Mouse (Mus musculus) stomach, embryonic 15.5 days (tissue): ENCODE results near the gene Ccm2l. TPM values are rescaled to one million over a fixed set of nuclear protein-coding genes. Genes with fewer than 3 reads are reported as not detected.
A peak's percentile ranks its signal among the peaks of the same experiment; 100 is the strongest.

ENCODE experiments used
- ATAC-seq: fragments of 200-750 bp; cut with Nextera tagmentation; 2 replicates; pipeline ENCODE4 v1.8.0; 2017; ENCODE audit warnings: low read depth, moderate number of reproducible peaks, moderate TSS enrichment; ENCODE audit not compliant: insufficient read depth, low FRiP score
- H3K27ac ChIP-seq: fragments of 300-500 bp; sonication (generic); 2 replicates; pipeline ENCODE4 v1.5.1; 2015; ENCODE audit warnings: mild to moderate bottlenecking, inconsistent platforms
- H3K27me3 ChIP-seq: fragments of 300-500 bp; sonication (generic); replicated peaks from 2 replicates; pipeline ENCODE4 v1.6.1; 2015; ENCODE audit warnings: inconsistent platforms
- H3K36me3 ChIP-seq: fragments of 300-500 bp; sonication (generic); 2 replicates; pipeline ENCODE4 v1.6.1; 2015; ENCODE audit warnings: inconsistent platforms
- H3K4me1 ChIP-seq: fragments of 300-500 bp; sonication (generic); 2 replicates; pipeline ENCODE4 v1.6.1; 2015; ENCODE audit warnings: inconsistent platforms
- H3K4me2 ChIP-seq: fragments of 300-500 bp; sonication (generic); 2 replicates; pipeline ENCODE4 v1.6.1; 2015; ENCODE audit warnings: mild to moderate bottlenecking, inconsistent platforms
- H3K4me3 ChIP-seq: fragments of 300-500 bp; sonication (generic); replicated peaks from 2 replicates; pipeline ENCODE4 v1.5.1; 2015; ENCODE audit warnings: inconsistent platforms
- H3K9ac ChIP-seq: fragments of 300-500 bp; sonication (generic); 2 replicates; pipeline ENCODE4 v1.6.1; 2015; ENCODE audit warnings: inconsistent platforms
- H3K9me3 ChIP-seq: fragments of 300-500 bp; sonication (generic); 2 replicates; pipeline ENCODE4 v1.6.1; 2016; ENCODE audit warnings: inconsistent platforms
- WGBS: fragments of 180-500 bp; shearing (Covaris S2); methylation state at CpG from one replicate; pipeline ENCODE4 v1.1.7; 2015; 5-methylcytosine and 5-hydroxymethylcytosine counted together
- polyA plus RNA-seq: library from polyadenylated mRNA; unstranded; fragments of >200 nt; fragmentation: Nextera tagmentation; extraction: Ambion mirVana; gene quantifications from 2 replicates; pipeline ENCODE4 v1.2.1, GENCODE M21; 2015

Gene Ccm2l
- polyA plus RNA-seq: 1.7 and 1.9 TPM in 2 replicates

GRCm38 (mm10) chr2:153065747-153066508 is at the start of gene Ccm2l:
Ccm2l (plus strand) TSS chr2:153065955.
- no peaks in the 10 kb centered on the region for H3K9me3 ChIP-seq
- ATAC-seq: no peak; the same call in 1 of the 2 replicates
- no peaks in the 10 kb centered on the region for H3K36me3 ChIP-seq
- H3K27me3 ChIP-seq: peaks cover 23% of the 10 kb centered on the region
- 0 out of 2 replicates have a peak, but pooled peaks cover 3% of the 10 kb centered on the region for H3K4me1 ChIP-seq
- WGBS: 41% methylated on average over 12 of the region's 12 CpGs
- peak within 1 kb of the TSS; percentile 9; the same call in 1 of the 2 replicates for H3K4me3 ChIP-seq
- no peak within 1 kb of the TSS for H3K27ac ChIP-seq
- H3K4me2 ChIP-seq: no peak within 1 kb of the TSS
- no peak within 1 kb of the TSS for H3K9ac ChIP-seq

- H3K4me3 ChIP-seq: no peak overlapping the region
- peaks cover 13% of the 10 kb centered on the region for H3K36me3 ChIP-seq
- 0 out of 2 replicates have a peak, but pooled peaks cover 10% of the 10 kb centered on the region for H3K27me3 ChIP-seq
- H3K4me2 ChIP-seq: no peak overlapping the region
- H3K4me1 ChIP-seq: 0 out of 2 replicates have a peak, but pooled peaks cover 5% of the 10 kb centered on the region
- WGBS: 33% methylated on average over 5 of the region's 5 CpGs
- no peak overlapping the region for H3K27ac ChIP-seq
- H3K9ac ChIP-seq: no peak overlapping the region
- H3K9me3 ChIP-seq: no peaks in the 10 kb centered on the region
- no peak for ATAC-seq
Measured at GRCm38 (mm10) chr2:153016786-153017185, 49.0 kb upstream of the Ccm2l start.

GRCm38 (mm10) chr2:153019355-153019754 is 46.4 kb upstream of the Ccm2l start:
- Histone ChIP-seq H3K4me1 (0 out of 2 replicates have a peak, but pooled peaks cover under 1% of the 10 kb centered on the region), H3K4me2 (no peak overlapping the region), H3K27me3 (0 out of 2 replicates have a peak, but pooled peaks cover 10% of the 10 kb centered on the region), H3K4me3 (no peak overlapping the region), H3K27ac (no peak overlapping the region), H3K9me3 (no peaks in the 10 kb centered on the region), H3K36me3 (no peaks in the 10 kb centered on the region), H3K9ac (no peak overlapping the region)
- no peak for ATAC-seq
- 85% methylated on average over 3 of the region's 3 CpGs for WGBS

- Histone ChIP-seq H3K4me3 (no peak overlapping the region), H3K27ac (no peak overlapping the region), H3K36me3 (no peaks in the 10 kb centered on the region), H3K9me3 (no peaks in the 10 kb centered on the region), H3K4me1 (no peaks in the 10 kb centered on the region), H3K9ac (no peak overlapping the region), H3K27me3 (0 out of 2 replicates have a peak, but pooled peaks cover 10% of the 10 kb centered on the region), H3K4me2 (no peak overlapping the region)
- WGBS: 68% methylated on average over 3 of the region's 3 CpGs
- ATAC-seq: no peak
Measured at GRCm38 (mm10) chr2:153021163-153021562, 44.6 kb upstream of the Ccm2l start.

- no peak overlapping the region for H3K9ac ChIP-seq
- no peaks in the 10 kb centered on the region for H3K27me3 ChIP-seq
- no peaks in the 10 kb centered on the region for H3K9me3 ChIP-seq
- no peaks in the 10 kb centered on the region for H3K36me3 ChIP-seq
- no peak for ATAC-seq
- H3K4me1 ChIP-seq: no peaks in the 10 kb centered on the region
- H3K4me3 ChIP-seq: no peak overlapping the region
- H3K4me2 ChIP-seq: no peak overlapping the region
- H3K27ac ChIP-seq: no peak overlapping the region
- WGBS: 57% methylated on average over 4 of the region's 4 CpGs
Measured at GRCm38 (mm10) chr2:153022855-153023254, 42.9 kb upstream of the Ccm2l start.

- no peak for ATAC-seq
- no peak overlapping the region for H3K9ac ChIP-seq
Measured at GRCm38 (mm10) chr2:153026052-153026451, 39.7 kb upstream of the Ccm2l start.

GRCm38 (mm10) chr2:153027501-153027900 is 38.3 kb upstream of the Ccm2l start:
- Histone ChIP-seq H3K9ac (no peak overlapping the region), H3K9me3 (no peaks in the 10 kb centered on the region), H3K4me1 (peaks cover 7% of the 10 kb centered on the region; the same call in 1 of the 2 replicates), H3K4me3 (no peak overlapping the region), H3K27ac (no peak overlapping the region), H3K36me3 (no peaks in the 10 kb centered on the region), H3K27me3 (peaks cover 29% of the 10 kb centered on the region), H3K4me2 (no peak overlapping the region)
- ATAC-seq: no peak
- WGBS: 45% methylated on average over 4 of the region's 4 CpGs

More at GRCm38 (mm10) chr2:153026052-153026451, 39.7 kb upstream of the Ccm2l start:
- no peak overlapping the region for H3K4me2 ChIP-seq
- no peak overlapping the region for H3K4me3 ChIP-seq
- H3K9me3 ChIP-seq: no peaks in the 10 kb centered on the region
- WGBS: 77% methylated on average over 7 of the region's 7 CpGs
- peaks cover 15% of the 10 kb centered on the region for H3K27me3 ChIP-seq
- H3K27ac ChIP-seq: no peak overlapping the region
- H3K36me3 ChIP-seq: no peaks in the 10 kb centered on the region
- no peaks in the 10 kb centered on the region for H3K4me1 ChIP-seq

GRCm38 (mm10) chr2:153030422-153030821 is 35.3 kb upstream of the Ccm2l start:
- no peaks in the 10 kb centered on the region for H3K36me3 ChIP-seq
- no peak overlapping the region for H3K4me3 ChIP-seq
- 33% methylated on average over 4 of the region's 4 CpGs for WGBS
- H3K4me2 ChIP-seq: no peak overlapping the region
- H3K9ac ChIP-seq: no peak overlapping the region
- peaks cover 43% of the 10 kb centered on the region for H3K27me3 ChIP-seq
- no peak overlapping the region for H3K27ac ChIP-seq
- H3K4me1 ChIP-seq: peaks cover 7% of the 10 kb centered on the region; the same call in 1 of the 2 replicates
- ATAC-seq: no peak
- no peaks in the 10 kb centered on the region for H3K9me3 ChIP-seq

GRCm38 (mm10) chr2:153031126-153032082 is 34.4 kb upstream of the Ccm2l start, which contains the start of gene Xkr7:
Xkr7 (plus strand) TSS chr2:153031852.
- Histone ChIP-seq H3K27me3 (peaks cover 43% of the 10 kb centered on the region), H3K9me3 (no peaks in the 10 kb centered on the region), H3K36me3 (no peaks in the 10 kb centered on the region), H3K27ac (no peak within 1 kb of the TSS), H3K9ac (no peak within 1 kb of the TSS), H3K4me2 (peak within 1 kb of the TSS; percentile 87), H3K4me3 (peak within 1 kb of the TSS; percentile 46), H3K4me1 (peaks cover 7% of the 10 kb centered on the region; the same call in 1 of the 2 replicates)
- WGBS: 3% methylated on average over 47 of the region's 54 CpGs
- ATAC-seq: peak; percentile 27; the same call in 1 of the 2 replicates

GRCm38 (mm10) chr2:153032083-153032842 is 33.5 kb upstream of the Ccm2l start:
- 2% methylated on average over 58 of the region's 58 CpGs for WGBS
- Histone ChIP-seq H3K4me3 (peak overlapping the region; percentile 46), H3K27me3 (peaks cover 43% of the 10 kb centered on the region)

GRCm38 (mm10) chr2:153032973-153033372 is 32.8 kb upstream of the Ccm2l start:
- Histone ChIP-seq H3K9ac (no peak overlapping the region), H3K4me3 (no peak overlapping the region)
- 13% methylated on average over 4 of the region's 4 CpGs for WGBS

More at GRCm38 (mm10) chr2:153032083-153032842, 33.5 kb upstream of the Ccm2l start:
- ATAC-seq: peak; percentile 45; the same call in 1 of the 2 replicates
- H3K4me1 ChIP-seq: peaks cover 7% of the 10 kb centered on the region; the same call in 1 of the 2 replicates
- H3K9ac ChIP-seq: no peak overlapping the region
- peak overlapping the region; percentile 87 for H3K4me2 ChIP-seq
- no peak overlapping the region for H3K27ac ChIP-seq
- H3K36me3 ChIP-seq: no peaks in the 10 kb centered on the region
- H3K9me3 ChIP-seq: no peaks in the 10 kb centered on the region

More at GRCm38 (mm10) chr2:153032973-153033372, 32.8 kb upstream of the Ccm2l start:
- Histone ChIP-seq H3K4me1 (peaks cover 7% of the 10 kb centered on the region; the same call in 1 of the 2 replicates), H3K27me3 (peaks cover 43% of the 10 kb centered on the region), H3K4me2 (no peak overlapping the region), H3K36me3 (no peaks in the 10 kb centered on the region), H3K9me3 (no peaks in the 10 kb centered on the region), H3K27ac (no peak overlapping the region)
- no peak for ATAC-seq
